Mouse (Mus musculus) liver, postnatal 0 days (tissue): Measurements from ENCODE around the gene Tcte1.

ENCODE experiments used
- CTCF ChIP-seq: sonication (generic); IDR thresholded peaks from 2 replicates; pipeline ENCODE4 v1.5.1; 2016; ENCODE audit warnings: antibody characterized with exemption, low read depth
- EP300 ChIP-seq: IDR thresholded peaks from 2 replicates; pipeline ENCODE4 v1.6.1; 2016; ENCODE audit warnings: antibody characterized with exemption, low read depth, mild to moderate bottlenecking

DNA sequence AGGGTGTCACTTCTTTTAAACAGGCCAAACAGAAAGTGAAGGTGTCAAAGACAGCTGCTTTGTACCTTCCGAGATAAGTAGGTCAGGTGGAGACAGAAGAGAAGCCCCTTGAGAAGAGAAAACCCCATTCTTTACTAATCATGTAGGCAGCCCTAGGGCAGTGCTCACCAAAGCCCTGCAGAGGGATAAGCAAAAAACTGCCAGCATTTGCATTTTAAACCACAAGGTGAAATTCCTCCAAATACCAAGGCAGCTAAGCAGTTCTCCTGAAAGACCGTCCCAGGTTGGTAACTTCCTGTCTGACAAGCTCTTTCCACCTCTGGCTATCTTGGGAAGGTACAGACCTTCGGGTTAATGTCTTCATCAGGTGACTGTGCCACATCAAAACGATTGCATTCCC, 20.9 kb upstream of the Tcte1 start:
- TF ChIP-seq CTCF (no peak), EP300 (no peak)
